Mouse (Mus musculus) lung, postnatal 0 days (tissue): ENCODE data around the gene Mdh1.

Experiments used
- CTCF ChIP-seq: IDR thresholded peaks from 2 replicates; pipeline ENCODE4 v1.5.1; 2016; ENCODE audit warnings: antibody characterized with exemption, mild to moderate bottlenecking
- EP300 ChIP-seq: IDR thresholded peaks from 2 replicates; pipeline ENCODE4 v1.6.1; 2016; ENCODE audit warnings: antibody characterized with exemption, mild to moderate bottlenecking, control low read depth

DNA sequence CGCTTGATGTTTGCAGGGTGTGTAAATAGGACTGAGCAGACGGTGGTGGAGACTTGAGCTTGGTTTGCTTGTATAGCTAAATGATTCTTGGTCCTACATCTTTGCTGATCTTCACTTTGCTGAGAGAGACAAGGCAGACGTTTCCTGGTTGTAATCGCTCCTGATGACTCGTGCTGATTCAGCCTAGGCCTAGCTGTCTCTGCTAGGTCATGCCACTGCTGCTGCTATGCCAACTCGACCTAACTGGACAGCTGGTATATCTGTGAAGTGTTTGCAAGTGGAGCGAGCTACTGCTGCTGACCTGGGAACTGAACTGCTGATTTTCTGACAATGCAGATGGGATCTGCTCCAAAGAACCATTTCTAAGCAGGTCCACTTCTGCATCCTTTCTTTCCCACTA is 9.3 kb upstream of the Mdh1 start:
- no peak for TF ChIP-seq CTCF
- no peak for TF ChIP-seq EP300
